In genomic region chr2:129955260-129955691, GRCm38 (mm10) we compare ENCODE assay signal across 11 mouse cellular contexts. TPM values are rescaled to one million over a fixed set of nuclear protein-coding genes. Genes with fewer than 3 reads are reported as not detected.
DNase-seq lines count a peak whose midpoint lies in the region; ATAC-seq and TF ChIP-seq lines count a peak whose summit lies in the region.
"Had no signal": no experiment of that assay in that cellular context is flagged by ENCODE, and none has a peak within 500 bp of the region (broad histone marks: within the 10 kb centered on the region; RNA-seq: fewer than 3 reads in every experiment).

No protein-coding gene starts in this region.

- no peak overlapping the region for H3K4me3 ChIP-seq in forebrain, postnatal 0 days (ENCODE audit: low read depth, low read length)
- no peak overlapping the region for H3K4me3 ChIP-seq in forebrain, embryonic 16.5 days (replicated peaks; ENCODE audit: low read length)
- no peak overlapping the region for H3K4me3 ChIP-seq in limb, embryonic 11.5 days (ENCODE audit: low read depth, low read length)
- no peak overlapping the region for H3K4me3 ChIP-seq in hindbrain, embryonic 14.5 days (replicated peaks; ENCODE audit: low read length)
- H3K4me3 ChIP-seq: hindbrain, embryonic 13.5 days; liver, embryonic 12.5 days had no signal

- no peak for DNase-seq in forebrain, postnatal 0 days
- peak; percentile 20 for DNase-seq in lung, postnatal 14 days
- DNase-seq in lung, postnatal 4 days: no peak
- peak; percentile 42 for DNase-seq in embryo, embryonic 11 days
- peak; percentile 31 for DNase-seq in limb, embryonic 11.5 days (ENCODE audit: low spot score)
- no peak for DNase-seq in natural killer cell, adult 2 months (ENCODE audit: low spot score in 2 of 2)
- no peak for DNase-seq in hindbrain, embryonic 14.5 days (ENCODE audit: low spot score)

- H3K27me3 ChIP-seq in forebrain, postnatal 0 days (ENCODE audit: insufficient read depth, low read length): no peaks in the 10 kb centered on the region
- H3K27me3 ChIP-seq in forebrain, embryonic 16.5 days (replicated peaks; ENCODE audit: control insufficient read depth, insufficient read depth, low read length): no peaks in the 10 kb centered on the region
- no peaks in the 10 kb centered on the region for H3K27me3 ChIP-seq in limb, embryonic 11.5 days (ENCODE audit: control insufficient read depth, insufficient read depth, low read length)
- no peaks in the 10 kb centered on the region for H3K27me3 ChIP-seq in hindbrain, embryonic 14.5 days (ENCODE audit: control insufficient read depth, insufficient read depth, low read length)
- H3K27me3 ChIP-seq: hindbrain, embryonic 13.5 days; liver, embryonic 12.5 days had no signal

- H3K9ac ChIP-seq in forebrain, postnatal 0 days: 0 out of 2 replicates have a peak overlapping the region, but pooled peaks have one; percentile 14
- H3K9ac ChIP-seq in forebrain, embryonic 16.5 days (replicated peaks; ENCODE audit: low read depth, low read length): no peak overlapping the region
- H3K9ac ChIP-seq in limb, embryonic 11.5 days (ENCODE audit: low read length): no peak overlapping the region
- H3K9ac ChIP-seq in hindbrain, embryonic 14.5 days: no peak overlapping the region
- H3K9ac ChIP-seq: hindbrain, embryonic 13.5 days; liver, embryonic 12.5 days had no signal

- no peak for ATAC-seq in forebrain, postnatal 0 days
- no peak for ATAC-seq in forebrain, embryonic 16.5 days
- no peak for ATAC-seq in limb, embryonic 11.5 days (ENCODE audit: insufficient number of reproducible peaks, low FRiP score, low TSS enrichment, low read depth)
- no peak for ATAC-seq in hindbrain, embryonic 14.5 days (ENCODE audit: low FRiP score)
- ATAC-seq: liver, embryonic 12.5 days had no signal

- H3K4me1 ChIP-seq in forebrain, postnatal 0 days (ENCODE audit: insufficient read depth): no peaks in the 10 kb centered on the region
- H3K4me1 ChIP-seq in forebrain, embryonic 16.5 days (replicated peaks; ENCODE audit: control insufficient read depth, insufficient read depth, low read length): no peaks in the 10 kb centered on the region
- H3K4me1 ChIP-seq in limb, embryonic 11.5 days (ENCODE audit: control insufficient read depth, insufficient read depth, low read length): no peaks in the 10 kb centered on the region
- H3K4me1 ChIP-seq in hindbrain, embryonic 14.5 days (replicated peaks; ENCODE audit: control insufficient read depth, insufficient read depth, low read length): no peaks in the 10 kb centered on the region
- H3K4me1 ChIP-seq: liver, embryonic 12.5 days had no signal

- no peaks in the 10 kb centered on the region for H3K36me3 ChIP-seq in forebrain, postnatal 0 days (ENCODE audit: insufficient read depth)
- H3K36me3 ChIP-seq in forebrain, embryonic 16.5 days (ENCODE audit: control insufficient read depth, insufficient read depth): no peaks in the 10 kb centered on the region
- H3K36me3 ChIP-seq in limb, embryonic 11.5 days (ENCODE audit: control insufficient read depth, insufficient read depth, low read length): no peaks in the 10 kb centered on the region
- no peaks in the 10 kb centered on the region for H3K36me3 ChIP-seq in hindbrain, embryonic 14.5 days (replicated peaks; ENCODE audit: control insufficient read depth, insufficient read depth)
- H3K36me3 ChIP-seq: hindbrain, embryonic 13.5 days; liver, embryonic 12.5 days had no signal

- no peak overlapping the region for H3K4me2 ChIP-seq in forebrain, postnatal 0 days (ENCODE audit: low read depth)
- H3K4me2 ChIP-seq in forebrain, embryonic 16.5 days (ENCODE audit: low read length): no peak overlapping the region
- H3K4me2 ChIP-seq in limb, embryonic 11.5 days (ENCODE audit: low read depth, severe bottlenecking): no peak overlapping the region
- no peak overlapping the region for H3K4me2 ChIP-seq in hindbrain, embryonic 14.5 days (replicated peaks)
- H3K4me2 ChIP-seq: hindbrain, embryonic 13.5 days; liver, embryonic 12.5 days had no signal

- 52% methylated on average over 8 of the region's 8 CpGs for WGBS in forebrain, postnatal 0 days
- 62% methylated on average over 8 of the region's 8 CpGs for WGBS in forebrain, embryonic 16.5 days
- WGBS in limb, embryonic 11.5 days: 27% methylated on average over 8 of the region's 8 CpGs
- WGBS in hindbrain, embryonic 14.5 days: 64% methylated on average over 8 of the region's 8 CpGs

- TF ChIP-seq CTCF in forebrain, postnatal 0 days (IDR thresholded peaks at IDR 0.05; ENCODE audit: low read depth): no peak

- no peak overlapping the region for H3K27ac ChIP-seq in forebrain, postnatal 0 days (ENCODE audit: low read depth, low read length)
- no peak overlapping the region for H3K27ac ChIP-seq in forebrain, embryonic 16.5 days (ENCODE audit: low read length)
- no peak overlapping the region for H3K27ac ChIP-seq in limb, embryonic 11.5 days (replicated peaks; ENCODE audit: low read depth, low read length)
- H3K27ac ChIP-seq in hindbrain, embryonic 14.5 days: no peak overlapping the region
- H3K27ac ChIP-seq: hindbrain, embryonic 13.5 days; liver, embryonic 12.5 days had no signal

- no peaks in the 10 kb centered on the region for H3K9me3 ChIP-seq in forebrain, postnatal 0 days (ENCODE audit: low read length)
- H3K9me3 ChIP-seq in forebrain, embryonic 16.5 days (ENCODE audit: control insufficient read depth, low read length): no peaks in the 10 kb centered on the region
- no peaks in the 10 kb centered on the region for H3K9me3 ChIP-seq in limb, embryonic 11.5 days (ENCODE audit: control insufficient read depth, low read length)
- no peaks in the 10 kb centered on the region for H3K9me3 ChIP-seq in hindbrain, embryonic 14.5 days (ENCODE audit: control insufficient read depth, low read length)
- H3K9me3 ChIP-seq: hindbrain, embryonic 13.5 days; liver, embryonic 12.5 days had no signal

RNA-seq across cellular contexts. Expression of gene Tgm3, which starts 56.9 kb away (rescaled TPM):
- 0.48 and 0.77 TPM in 2 replicates for total RNA-seq in forebrain, postnatal 0 days (2014; rRNA removed)
- polyA plus RNA-seq in forebrain, postnatal 0 days (2015; fragmentation: Nextera tagmentation; extraction: Ambion mirVana): 0.12 and 0.16 TPM in 2 replicates
- polyA plus RNA-seq in forebrain, embryonic 16.5 days (2015; fragmentation: Nextera tagmentation; extraction: Ambion mirVana): 0.05 and 0.06 TPM in 2 replicates
- polyA plus RNA-seq in limb, embryonic 11.5 days (2014; fragmentation: Nextera tagmentation; extraction: Ambion mirVana): 0.12 TPM in 1 of 2 replicates, not detected in the other
- 0.05 TPM in 1 of 2 replicates, not detected in the other for polyA plus RNA-seq in hindbrain, embryonic 14.5 days (2014; fragmentation: Nextera tagmentation; extraction: Ambion mirVana)
- polyA plus RNA-seq: C2C12; hindbrain, embryonic 13.5 days; liver, embryonic 12.5 days had no signal

Comparison
In these comparisons a context has a peak if more than half of its experiments do, and no peak if none do; other contexts are left out.
1. DNase-seq: peak in lung, postnatal 14 days (single experiment), embryo, embryonic 11 days (single experiment) and limb, embryonic 11.5 days (single experiment); none in forebrain, postnatal 0 days (single experiment), lung, postnatal 4 days (0 of 2), natural killer cell, adult 2 months (0 of 2) and hindbrain, embryonic 14.5 days (single experiment).